Mouse (Mus musculus) heart, embryonic 14.5 days (tissue): ENCODE data around the gene Lmo7. TPM values are rescaled to one million over a fixed set of nuclear protein-coding genes. Genes with fewer than 3 reads are reported as not detected.

ENCODE experiments used
- ATAC-seq: fragments of 200-750 bp; cut with Nextera tagmentation; 2 replicates; pipeline ENCODE4 v1.8.0; 2017; ENCODE audit warnings: low read depth, moderate TSS enrichment; ENCODE audit not compliant: insufficient number of reproducible peaks, insufficient read depth, low FRiP score
- H3K27ac ChIP-seq, 2 experiments: fragments of 200-500 bp in 1 of 2; fragments of 300-500 bp in 1 of 2; sonication (generic) in 1 of 2; replicated peaks in 1 of 2; 2 replicates each; pipeline ENCODE4 v1.5.1; 2012 to 2014; ENCODE audit warnings: low read depth in 2 of 2, low read length in 2 of 2, control low read depth in 1 of 2, mild to moderate bottlenecking in 1 of 2, mixed read lengths in 1 of 2; ENCODE audit not compliant: control insufficient read depth in 1 of 2, insufficient read depth in 1 of 2
- H3K27me3 ChIP-seq: fragments of 300-500 bp; sonication (generic); 2 replicates; pipeline ENCODE4 v1.6.1; 2014; ENCODE audit warnings: mild to moderate bottlenecking, low read length, control low read depth; ENCODE audit not compliant: control insufficient read depth, insufficient read depth
- H3K36me3 ChIP-seq: fragments of 300-500 bp; sonication (generic); 2 replicates; pipeline ENCODE4 v1.6.1; 2014; ENCODE audit warnings: mild to moderate bottlenecking, control low read depth, low read length, mixed read lengths; ENCODE audit not compliant: control insufficient read depth, insufficient read depth
- H3K4me1 ChIP-seq, 2 experiments: fragments of 200-500 bp in 1 of 2; fragments of 300-500 bp in 1 of 2; sonication (generic) in 1 of 2; 2 replicates each; pipeline ENCODE4 v1.6.1; 2012 to 2014; ENCODE audit warnings: low read length in 2 of 2, control low read depth in 1 of 2, mixed read lengths in 1 of 2; ENCODE audit not compliant: control insufficient read depth in 2 of 2, insufficient read depth in 2 of 2
- H3K4me2 ChIP-seq: fragments of 300-500 bp; sonication (generic); 2 replicates; pipeline ENCODE4 v1.6.1; 2014; ENCODE audit warnings: mild to moderate bottlenecking, low read length
- H3K4me3 ChIP-seq, 2 experiments: fragments of 200-500 bp in 1 of 2; fragments of 300-500 bp in 1 of 2; sonication (generic) in 1 of 2; 2 replicates each; pipeline ENCODE4 v1.5.1; 2012 to 2014; ENCODE audit warnings: low read length in 2 of 2, mild to moderate bottlenecking in 2 of 2, control low read depth in 1 of 2, low read depth in 1 of 2, moderate library complexity in 1 of 2; ENCODE audit not compliant: control insufficient read depth in 1 of 2, insufficient read depth in 1 of 2
- H3K9ac ChIP-seq: fragments of 300-500 bp; sonication (generic); 2 replicates; pipeline ENCODE4 v1.6.1; 2014; ENCODE audit warnings: mild to moderate bottlenecking, low read length
- H3K9me3 ChIP-seq: fragments of 300-500 bp; sonication (generic); 2 replicates; pipeline ENCODE4 v1.6.1; 2016; ENCODE audit warnings: low read length, control low read depth; ENCODE audit not compliant: control insufficient read depth
- WGBS: fragments of 180-500 bp; shearing (Covaris S2); extraction: QIAGEN DNeasy Blood & Tissue Kit; methylation state at CpG from one replicate; pipeline ENCODE4 v1.1.7; 2014; 5-methylcytosine and 5-hydroxymethylcytosine counted together
- polyA plus RNA-seq: library from polyadenylated mRNA; unstranded; fragments of >200 nt; fragmentation: Nextera tagmentation; extraction: Ambion mirVana; gene quantifications from 2 replicates; pipeline ENCODE4 v1.2.1, GENCODE M21; 2014

Lmo7 gene
- polyA plus RNA-seq, 1 experiment from 2014 or later: 241 TPM

- Histone ChIP-seq H3K4me1 (peaks cover 11 to 23% of the 10 kb centered on the region in 2 experiments), H3K9me3 (no peaks in the 10 kb centered on the region), H3K4me3 (no peak overlapping the region), H3K4me2 (no peak overlapping the region), H3K27ac (no peak overlapping the region), H3K27me3 (no peaks in the 10 kb centered on the region), H3K9ac (no peak overlapping the region), H3K36me3 (no peaks in the 10 kb centered on the region)
- ATAC-seq: no peak
- WGBS: 86% methylated on average over 2 of the region's 2 CpGs
Observed at GRCm38 (mm10) chr14:101836401-101836800, 106.6 kb downstream of the Lmo7 start.

GRCm38 (mm10) chr14:101837176-101837575, 107.4 kb downstream of the Lmo7 start:
- Histone ChIP-seq H3K36me3 (no peaks in the 10 kb centered on the region), H3K27me3 (no peaks in the 10 kb centered on the region), H3K27ac (no peak overlapping the region), H3K4me2 (no peak overlapping the region), H3K9ac (no peak overlapping the region), H3K9me3 (no peaks in the 10 kb centered on the region), H3K4me1 (peaks cover 11 to 23% of the 10 kb centered on the region in 2 experiments), H3K4me3 (no peak overlapping the region)
- ATAC-seq: no peak
- WGBS: 70% methylated on average over 6 of the region's 6 CpGs

GRCm38 (mm10) chr14:101838231-101838839, 108.6 kb downstream of the Lmo7 start:
- ATAC-seq: no peak
- H3K4me2 ChIP-seq: no peak overlapping the region
- no peak overlapping the region for H3K9ac ChIP-seq
- 56% methylated on average over 7 of the region's 7 CpGs for WGBS
- no peak overlapping the region for H3K27ac ChIP-seq
- no peak overlapping the region for H3K4me3 ChIP-seq
- H3K36me3 ChIP-seq: no peaks in the 10 kb centered on the region
- no peaks in the 10 kb centered on the region for H3K9me3 ChIP-seq
- no peaks in the 10 kb centered on the region for H3K27me3 ChIP-seq
- H3K4me1 ChIP-seq: peaks cover 13 to 23% of the 10 kb centered on the region in 2 experiments

- peak overlapping the region; percentile 79 to 82 for H3K27ac ChIP-seq
- WGBS: 38% methylated on average over 24 of the region's 24 CpGs
- peak overlapping the region; percentile 66 for H3K4me2 ChIP-seq
- no peaks in the 10 kb centered on the region for H3K27me3 ChIP-seq
- no peaks in the 10 kb centered on the region for H3K9me3 ChIP-seq
- H3K4me1 ChIP-seq: peaks cover 18 to 34% of the 10 kb centered on the region in 2 experiments
- peak; percentile 56 for ATAC-seq
- H3K9ac ChIP-seq: peak overlapping the region; percentile 62
- no peaks in the 10 kb centered on the region for H3K36me3 ChIP-seq
- peak overlapping the region; percentile 40 to 49 for H3K4me3 ChIP-seq
Observed at GRCm38 (mm10) chr14:101839771-101840731, 110.3 kb downstream of the Lmo7 start.

GRCm38 (mm10) chr14:101841271-101841670, 111.5 kb downstream of the Lmo7 start:
- no peaks in the 10 kb centered on the region for H3K9me3 ChIP-seq
- ATAC-seq: no peak
- WGBS: 79% methylated on average over 5 of the region's 5 CpGs
- peak overlapping the region; percentile 62 for H3K9ac ChIP-seq
- H3K27me3 ChIP-seq: no peaks in the 10 kb centered on the region
- peaks cover 28 to 46% of the 10 kb centered on the region in 2 experiments for H3K4me1 ChIP-seq
- H3K27ac ChIP-seq: peak overlapping the region in 1 of 2 experiments; percentile 3; a peak in 1 of 4 replicates
- H3K4me2 ChIP-seq: peak overlapping the region; percentile 66
- H3K36me3 ChIP-seq: no peaks in the 10 kb centered on the region
- peak overlapping the region; percentile 19 to 40; a peak in 3 of 4 replicates for H3K4me3 ChIP-seq

GRCm38 (mm10) chr14:101842521-101842920, 112.8 kb downstream of the Lmo7 start:
- 75% methylated on average over 6 of the region's 6 CpGs for WGBS
- H3K4me3 ChIP-seq: peak overlapping the region; percentile 4 to 40; a peak in 3 of 4 replicates
- no peaks in the 10 kb centered on the region for H3K36me3 ChIP-seq
- peak overlapping the region; percentile 66 for H3K4me2 ChIP-seq
- peaks cover 36 to 55% of the 10 kb centered on the region in 2 experiments for H3K4me1 ChIP-seq
- no peaks in the 10 kb centered on the region for H3K27me3 ChIP-seq
- no peak for ATAC-seq
- H3K9ac ChIP-seq: peak overlapping the region; percentile 62
- H3K27ac ChIP-seq: peak overlapping the region; percentile 16 to 54; a peak in 1 of 4 replicates
- H3K9me3 ChIP-seq: no peaks in the 10 kb centered on the region

GRCm38 (mm10) chr14:101843443-101843842, 113.7 kb downstream of the Lmo7 start:
- WGBS: 94% methylated on average over 17 of the region's 17 CpGs
- ATAC-seq: no peak
- peaks cover 36 to 59% of the 10 kb centered on the region in 2 experiments for H3K4me1 ChIP-seq
- H3K36me3 ChIP-seq: no peaks in the 10 kb centered on the region
- H3K4me2 ChIP-seq: peak overlapping the region; percentile 7; the same call in 1 of the 2 replicates
- no peak overlapping the region for H3K9ac ChIP-seq
- H3K9me3 ChIP-seq: no peaks in the 10 kb centered on the region
- H3K27me3 ChIP-seq: no peaks in the 10 kb centered on the region
- H3K4me3 ChIP-seq: no peak overlapping the region
- H3K27ac ChIP-seq: no peak overlapping the region
